Mouse (Mus musculus) lung, adult 2 months (tissue): ENCODE measurements around the gene Ints2.
A peak's percentile ranks its signal among the peaks of the same experiment; 100 is the strongest.

Source experiments
- CTCF ChIP-seq: fragments of 200-500 bp; IDR thresholded peaks from 2 replicates; pipeline ENCODE4 v1.5.1; 2011; ENCODE audit warnings: mild to moderate bottlenecking, low read length, control low read depth; ENCODE audit not compliant: insufficient read depth
- POLR2A ChIP-seq: fragments of 200-500 bp; IDR thresholded peaks from 2 replicates; pipeline ENCODE4 v1.6.1; 2011; ENCODE audit warnings: low read depth, mild to moderate bottlenecking, control low read depth, low read length, borderline replicate concordance; ENCODE audit errors: extremely low read depth

DNA sequence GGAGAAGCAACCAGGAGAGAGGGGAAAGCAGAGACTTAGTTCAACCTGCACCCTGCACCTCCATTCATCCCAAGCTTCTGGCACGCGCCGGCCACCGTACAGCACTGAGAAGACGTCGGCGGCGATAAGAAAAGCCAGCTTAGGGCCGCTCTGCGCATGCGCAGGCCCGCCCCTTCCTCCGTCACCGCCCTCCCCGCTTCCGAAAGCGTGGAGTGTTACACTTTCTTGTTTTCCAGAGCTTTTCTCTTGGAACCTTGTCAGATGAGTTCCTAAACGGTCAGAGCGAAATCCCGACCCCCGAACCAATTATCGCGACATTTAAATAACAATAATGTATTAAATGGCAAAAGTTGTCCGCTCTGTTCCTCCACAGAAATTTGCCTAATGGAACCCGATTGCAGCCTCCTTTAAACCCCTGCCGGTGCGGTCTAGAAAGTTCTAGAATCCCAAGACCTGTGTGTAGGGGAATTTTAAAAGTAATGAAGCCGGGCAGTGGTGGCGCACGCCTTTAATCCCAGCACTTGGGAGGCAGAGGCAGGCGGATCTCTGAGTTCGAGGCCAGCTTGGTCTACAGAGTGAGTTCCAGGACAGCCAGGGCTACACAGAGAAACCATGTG, at the start of gene Ints2:
- TF ChIP-seq POLR2A: peak; percentile 74; the same call in 1 of the 2 replicates
- TF ChIP-seq CTCF: no peak
